Mouse (Mus musculus) small intestine, adult 2 months (tissue): ENCODE measurements around the gene Thnsl1.

Experiments
- CTCF ChIP-seq: fragments of 200-500 bp; IDR thresholded peaks from 2 replicates; pipeline ENCODE4 v1.5.1; 2012; ENCODE audit warnings: low read depth, mild to moderate bottlenecking, control low read depth, inconsistent platforms, low read length, moderate library complexity, mixed read lengths; ENCODE audit not compliant: insufficient replicate concordance, insufficient read length; ENCODE audit errors: extremely low read depth
- POLR2A ChIP-seq: fragments of 200-500 bp; IDR thresholded peaks from 2 replicates; pipeline ENCODE4 v1.6.1; 2012; ENCODE audit warnings: low read depth, mild to moderate bottlenecking, control low read depth, inconsistent platforms, low read length, moderate library complexity

DNA sequence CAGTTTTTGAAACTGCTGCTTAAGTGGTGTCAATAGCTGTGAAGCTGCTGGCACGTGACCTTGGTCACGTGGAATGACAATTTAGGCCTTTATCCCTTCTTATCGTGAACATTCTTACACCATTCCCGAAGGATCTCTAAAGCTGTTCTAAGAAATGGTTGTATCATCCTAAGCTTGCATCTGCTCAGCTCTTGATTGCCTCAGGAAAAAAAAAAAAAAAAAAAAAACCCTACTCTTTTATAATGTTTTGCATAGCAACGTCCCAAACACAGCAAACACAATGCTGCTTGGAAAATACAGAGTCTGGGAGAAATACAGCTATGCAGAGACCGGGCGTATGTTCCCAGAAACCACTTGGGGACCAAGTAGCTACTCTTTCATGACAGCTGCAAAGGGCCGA lies 41.2 kb upstream of the Thnsl1 start:
- no peak for TF ChIP-seq POLR2A
- no peak for TF ChIP-seq CTCF
